Mouse (Mus musculus) adrenal gland, postnatal 10 days (tissue): Measurements from ENCODE around the gene Snx27. TPM values are rescaled to one million over a fixed set of nuclear protein-coding genes. Genes with fewer than 3 reads are reported as not detected.
A peak's percentile ranks its signal among the peaks of the same experiment; 100 is the strongest.

Experiments used
- DNase-seq: peaks from one replicate; pipeline ENCODE4 v3.0.0; 2021; ENCODE audit warnings: mixed read lengths
- long read RNA-seq, 2 experiments: library from polyadenylated mRNA; stranded (forward); transcript quantifications; one replicate each; pipeline ENCODE4 v2.0.0; 2021
- total RNA-seq, 2 experiments: library from RNA; stranded (reverse); gene quantifications; 2 replicates each; pipeline ENCODE4 v1.2.3; 2021

The Snx27 gene
- total RNA-seq: 10 to 100 TPM; 33.0 to 36.1 TPM
- long read RNA-seq, experiment 1, full-length matches to known transcripts: 28 of 33 reads
- long read RNA-seq, experiment 1, partial matches to known transcripts: 2 of 33 reads
- long read RNA-seq, experiment 1, other reads (novel, unspliced or antisense): 3 of 33 reads
- long read RNA-seq, experiment 2, partial matches to known transcripts: 0 of 8 reads
- long read RNA-seq, experiment 2, other reads (novel, unspliced or antisense): 6 of 8 reads

DNA sequence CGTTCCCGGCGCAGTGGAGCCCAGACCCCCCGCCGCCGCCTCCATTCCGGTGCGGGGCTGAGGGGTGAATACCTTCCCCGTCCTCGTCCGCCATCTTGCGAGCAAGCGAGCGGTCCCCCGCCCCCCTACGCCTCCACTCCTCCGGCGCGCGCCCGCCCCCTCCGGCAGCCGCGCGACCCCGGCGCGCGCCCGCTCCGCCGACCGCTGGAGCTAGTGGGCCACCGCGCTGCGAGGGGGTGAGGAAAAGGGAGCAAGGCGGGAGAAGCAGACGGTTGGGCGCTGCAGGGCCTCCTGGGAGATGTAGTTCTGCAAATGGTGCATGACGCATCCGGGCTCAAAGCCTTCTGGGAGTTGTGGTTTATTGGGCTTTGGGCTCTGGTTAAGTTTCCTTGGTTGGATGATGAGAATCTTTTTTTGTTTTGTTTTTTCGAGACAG is at the start of gene Snx27:
TSS of gene Snx27 (minus strand) at position 261 of the 436 bp plus-strand sequence.
- DNase-seq: peak; percentile 90

DNA sequence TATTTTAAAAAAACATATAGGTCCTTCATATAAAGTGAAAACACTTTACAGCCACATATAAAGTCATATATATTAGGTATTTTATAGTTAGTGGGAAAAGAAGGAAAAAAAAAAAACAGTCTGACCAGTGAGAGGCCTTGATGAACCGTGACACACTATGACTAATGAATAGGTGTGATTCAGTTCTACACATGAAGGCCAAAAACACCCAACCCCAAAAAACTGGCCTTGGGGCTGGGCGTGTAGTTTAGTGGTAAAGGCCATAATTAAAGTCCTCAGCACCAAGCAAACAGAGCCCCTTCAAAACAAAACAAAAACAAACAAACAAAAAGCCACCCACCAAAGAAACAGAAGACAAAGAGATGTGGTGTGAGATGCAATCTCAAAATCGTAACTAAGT is 47.4 kb upstream of the Snx27 start:
- DNase-seq: no peak

DNA sequence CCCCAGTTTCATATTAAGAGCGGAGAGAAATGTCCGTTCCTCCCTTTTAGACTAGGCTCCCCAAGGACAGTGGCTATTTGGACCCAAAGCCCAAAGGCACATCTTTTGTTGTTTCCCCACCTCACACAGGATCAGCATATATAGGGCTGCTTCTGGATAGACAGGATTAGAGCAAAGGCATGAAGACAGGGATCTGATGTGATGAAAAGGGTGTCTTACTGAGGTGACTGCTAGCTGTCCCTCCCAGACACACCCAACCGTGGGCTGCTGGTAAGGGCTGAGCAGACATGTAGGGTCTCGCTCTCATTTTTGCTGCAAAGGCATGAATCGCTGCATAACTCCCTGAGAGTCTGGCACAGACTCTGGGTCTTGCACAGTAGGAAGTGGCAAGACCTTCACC is 46.2 kb upstream of the Snx27 start:
- DNase-seq: no peak

DNA sequence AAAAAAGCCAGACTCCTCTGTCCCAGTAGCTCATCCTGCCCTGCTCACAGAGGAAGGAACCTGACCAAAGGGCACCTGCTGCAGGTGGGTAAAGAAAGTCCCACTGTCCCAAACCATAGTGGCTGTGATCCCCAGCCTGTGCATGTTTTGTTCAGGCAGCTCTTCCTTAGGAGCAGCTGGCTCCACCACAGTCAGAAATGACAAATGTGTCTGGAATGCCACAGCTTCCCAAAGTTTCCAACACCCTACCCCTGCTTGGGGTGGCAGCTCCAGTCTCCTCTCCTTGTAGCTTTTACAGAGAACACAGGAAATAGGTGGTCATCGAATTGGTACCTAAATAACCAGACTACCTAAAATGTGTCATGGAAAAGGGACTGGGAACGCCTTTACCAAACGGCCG is 41.8 kb upstream of the Snx27 start:
- DNase-seq: no peak

DNA sequence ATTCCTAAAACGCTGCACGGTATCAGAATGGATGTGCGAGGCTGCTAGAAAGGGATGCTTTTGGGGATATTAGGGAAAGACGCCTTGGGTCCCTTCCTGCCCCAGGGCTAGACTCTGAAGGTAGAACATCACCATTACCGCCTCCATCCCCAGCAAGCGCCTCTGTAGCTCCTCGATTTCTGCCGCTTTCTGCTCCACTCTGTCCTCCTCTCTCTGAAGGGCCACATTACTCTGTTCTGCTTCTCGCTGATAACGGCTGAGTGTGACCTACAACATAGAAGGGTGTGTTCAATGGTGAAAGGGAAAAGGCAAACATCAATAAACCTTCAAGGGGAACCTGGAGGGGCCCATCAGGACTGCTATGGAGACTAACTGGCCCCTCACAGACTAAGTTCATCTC is 40.0 kb upstream of the Snx27 start:
- DNase-seq: no peak

DNA sequence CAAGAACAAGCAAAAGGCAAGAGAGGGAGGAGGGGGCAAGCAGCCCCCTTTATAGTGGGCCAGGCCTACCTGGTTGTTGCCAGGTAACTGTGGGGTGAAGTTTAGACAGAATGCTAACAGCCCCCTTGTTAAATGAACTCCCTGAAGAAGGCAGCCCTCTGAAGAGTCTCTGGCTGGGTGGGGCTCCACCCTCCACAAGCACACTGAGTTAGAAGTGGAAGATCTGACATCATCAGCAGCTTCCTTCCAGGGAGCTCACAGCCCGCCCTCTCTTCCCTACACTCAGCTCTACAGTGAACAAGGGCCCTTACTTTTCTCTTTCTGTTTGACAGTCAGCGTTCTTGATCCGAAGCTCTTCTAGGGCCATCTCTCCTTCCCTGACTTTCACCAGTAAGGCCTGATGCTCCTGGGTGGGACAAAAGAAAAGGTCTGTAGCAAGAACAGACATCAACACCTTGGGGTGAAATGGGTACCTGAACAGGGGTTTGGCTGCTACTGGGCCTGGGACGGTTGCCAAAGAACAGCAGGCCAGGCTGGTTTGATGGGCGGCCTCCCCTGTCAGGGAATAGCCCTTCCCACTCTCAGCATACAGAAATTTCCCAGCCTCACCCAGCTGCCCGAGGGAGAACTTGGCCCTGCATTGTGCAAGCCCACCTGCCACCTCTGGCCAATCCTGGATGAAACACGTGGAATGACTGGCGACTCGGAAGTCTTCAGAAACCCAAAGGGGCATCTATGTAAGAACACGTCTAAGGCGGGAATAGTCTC is 39.4 kb upstream of the Snx27 start:
- DNase-seq: no peak

DNA sequence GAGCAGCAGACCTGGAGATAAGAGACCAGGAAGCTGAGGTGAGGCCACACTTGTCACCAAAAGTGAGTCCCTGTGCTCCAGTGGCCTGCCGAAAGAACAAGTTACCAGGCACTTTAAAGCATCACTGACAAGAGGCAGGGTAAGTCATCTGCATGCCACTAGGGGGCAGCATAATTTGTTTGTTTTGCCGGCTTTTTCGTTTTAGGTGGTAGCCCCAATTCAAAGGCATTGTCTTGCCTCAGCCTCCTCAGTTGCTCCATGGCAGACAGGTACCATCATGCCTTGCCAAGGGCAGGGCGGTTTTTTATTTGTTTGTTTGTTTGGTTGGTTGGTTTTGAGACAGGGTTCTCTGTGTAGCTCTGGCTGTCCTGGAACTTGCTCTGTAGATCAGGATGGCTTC is 34.2 kb upstream of the Snx27 start:
- DNase-seq: peak; percentile 56

DNA sequence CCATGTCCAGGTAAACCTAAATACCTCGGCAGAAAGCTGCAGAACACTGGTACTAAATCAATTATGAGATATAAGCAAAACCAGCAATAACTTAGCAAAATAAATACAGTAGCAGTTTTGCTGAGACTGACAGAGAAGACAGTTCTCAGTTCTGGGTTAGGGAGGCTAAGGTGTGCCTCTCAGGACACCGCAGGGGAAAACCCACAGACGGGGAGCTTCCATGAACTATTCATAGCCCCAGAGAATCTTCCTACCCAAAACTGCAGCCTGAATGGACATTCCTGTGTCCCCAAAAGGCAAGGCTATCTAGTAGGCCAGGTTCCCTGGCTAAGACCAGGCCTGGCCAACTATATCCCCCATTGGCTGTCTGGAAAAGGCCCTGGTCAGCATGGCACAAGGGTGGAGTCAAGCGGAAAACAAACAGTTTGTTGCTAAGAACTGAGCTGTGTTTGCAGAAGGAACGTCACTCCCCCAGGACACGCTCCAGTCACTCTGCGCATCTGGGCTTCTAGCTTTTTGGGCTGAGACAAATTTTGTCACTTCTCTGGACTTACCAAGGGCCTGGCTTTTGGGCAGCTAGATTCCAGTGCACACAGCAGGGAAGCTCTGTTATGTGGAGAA is 30.9 kb upstream of the Snx27 start:
- DNase-seq: no peak

DNA sequence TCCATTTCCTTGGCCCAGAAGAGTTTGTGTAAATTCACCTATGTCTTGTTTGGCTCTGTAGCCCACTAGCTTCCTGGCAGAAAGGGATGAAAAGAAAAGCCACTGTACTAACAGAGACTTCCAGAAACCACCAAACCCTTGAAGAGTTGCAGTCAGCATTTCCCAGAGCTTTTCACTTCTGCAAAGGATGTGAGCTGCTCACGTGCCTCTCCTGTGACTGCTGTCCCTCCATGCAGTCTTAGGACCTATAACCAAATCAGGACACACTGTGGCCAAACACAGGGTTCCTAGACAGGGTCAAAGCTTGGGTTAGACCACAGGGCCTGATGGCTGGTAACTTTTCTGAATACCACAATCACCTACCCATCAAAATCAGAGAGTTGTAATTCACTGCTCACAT is 29.8 kb upstream of the Snx27 start:
- no peak for DNase-seq

DNA sequence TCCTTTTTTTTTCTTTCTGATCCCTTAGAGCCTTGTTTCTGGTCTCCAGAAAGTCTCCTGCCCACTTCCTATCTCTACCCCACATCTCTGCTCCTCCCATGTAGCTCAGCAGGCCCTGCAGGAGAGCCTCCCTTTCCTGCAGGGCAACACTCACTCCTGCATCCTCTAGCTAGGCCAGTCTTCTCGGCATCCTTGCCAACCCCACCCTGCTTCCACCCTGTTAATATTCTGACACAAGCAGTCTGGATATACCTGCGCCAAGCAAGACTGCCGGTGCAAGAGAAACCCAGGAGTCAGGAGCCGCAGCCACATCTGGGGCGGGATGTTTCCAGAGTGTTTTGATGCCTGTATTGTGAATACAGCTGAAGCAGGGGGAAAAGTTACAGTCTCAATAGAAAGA is 29.3 kb upstream of the Snx27 start:
- no peak for DNase-seq

DNA sequence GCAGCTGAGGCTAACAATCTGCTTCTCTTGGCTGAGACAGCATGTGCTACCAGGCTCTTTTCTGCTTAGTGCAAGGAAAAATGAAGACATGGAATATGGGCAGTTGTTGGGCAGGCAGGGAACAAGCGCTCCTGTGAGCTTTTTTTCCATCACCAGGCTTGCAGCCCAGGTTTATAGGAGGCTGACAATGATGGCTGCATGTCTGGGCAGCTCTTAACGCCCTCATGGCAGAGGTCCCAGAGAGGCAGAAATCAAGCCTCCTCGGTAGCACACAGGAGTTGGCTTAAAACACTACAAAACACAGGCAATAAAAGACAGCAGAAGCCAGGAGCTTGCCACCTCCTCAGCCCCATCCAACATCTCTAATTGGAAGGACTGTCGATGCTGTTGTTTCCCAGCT is 28.8 kb upstream of the Snx27 start:
- no peak for DNase-seq

DNA sequence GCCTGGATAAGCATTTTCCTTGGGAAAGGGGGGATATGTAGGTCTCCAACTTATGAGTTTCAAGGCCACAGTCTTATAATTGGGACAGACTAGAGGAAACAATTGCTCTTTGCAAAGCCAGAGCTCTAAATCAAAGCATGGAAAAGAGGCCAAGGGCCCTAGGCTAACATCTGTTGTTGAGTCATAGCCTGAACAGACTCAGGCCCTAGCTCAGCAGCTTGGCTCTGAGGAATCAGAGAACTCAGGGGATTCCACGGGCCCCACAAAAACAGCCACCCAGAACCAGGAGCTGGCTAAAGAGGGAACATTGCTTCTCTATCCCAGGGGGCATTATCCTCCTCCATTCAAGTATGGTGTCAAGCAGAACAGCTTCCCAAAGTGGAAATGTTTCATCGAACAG is 28.1 kb upstream of the Snx27 start:
- DNase-seq: peak; percentile 60

DNA sequence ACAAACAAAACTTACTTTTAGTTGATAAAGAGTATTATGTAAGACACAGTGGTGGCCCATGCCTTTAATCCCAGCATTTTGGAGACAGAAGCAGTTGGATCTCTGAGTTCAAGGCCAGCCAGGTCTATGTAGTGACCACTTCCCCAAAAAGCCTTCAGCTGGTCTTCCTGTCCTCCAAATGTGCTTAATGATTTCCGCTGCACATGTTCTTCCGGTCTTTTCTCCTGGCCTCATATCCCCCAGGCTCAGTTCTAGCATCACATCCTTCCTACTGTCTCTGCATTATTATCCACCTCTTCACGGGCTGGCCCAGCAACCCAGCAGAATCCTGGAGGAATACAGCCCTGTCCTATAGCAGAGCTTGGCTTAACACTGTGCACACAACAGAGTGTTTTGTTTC is 27.1 kb upstream of the Snx27 start:
- no peak for DNase-seq

DNA sequence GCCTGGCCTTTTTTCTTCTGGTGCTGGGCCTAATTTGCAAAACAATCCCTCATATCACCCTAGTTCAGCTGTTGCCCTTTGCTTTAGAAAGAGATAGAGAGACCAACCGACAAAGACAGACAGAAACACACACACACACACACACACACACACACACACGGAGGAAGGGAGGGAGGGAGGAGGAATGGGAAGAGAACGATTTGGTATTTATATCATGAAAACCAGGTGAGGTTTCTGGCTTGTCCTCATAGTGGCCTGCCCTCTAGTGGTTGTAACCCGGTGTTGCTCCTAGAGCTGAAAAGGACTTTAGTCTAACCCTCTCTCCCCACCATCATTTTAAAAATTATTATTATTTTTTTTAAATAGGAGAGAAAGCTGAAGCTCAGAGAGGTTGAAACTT is 19.4 kb upstream of the Snx27 start:
- DNase-seq: peak; percentile 73

DNA sequence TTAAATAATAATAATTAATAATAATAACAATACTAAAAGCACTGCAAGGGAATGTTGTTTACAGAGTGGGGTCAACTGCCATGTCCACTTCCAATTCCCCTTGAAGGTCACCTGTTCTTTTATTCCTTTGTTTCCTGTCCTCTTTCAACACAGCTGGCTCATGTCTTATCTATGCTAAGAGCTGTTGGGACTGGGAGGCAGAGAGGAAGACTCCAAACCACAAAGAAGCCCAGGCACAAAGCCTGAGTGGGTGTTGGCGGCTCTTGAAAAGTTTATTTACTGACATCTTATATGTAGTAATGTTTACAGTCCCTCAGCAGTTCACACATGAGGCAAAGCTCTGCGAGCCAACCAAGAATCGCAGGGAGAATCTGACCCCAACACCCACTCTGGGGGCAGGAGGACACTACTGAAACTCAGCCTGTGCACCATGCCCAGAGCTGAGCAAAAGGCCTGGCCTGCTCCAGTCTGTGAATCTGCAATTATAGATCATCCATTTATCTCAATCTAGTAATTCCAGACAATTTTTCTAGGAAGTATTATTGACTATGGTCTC is 14.8 kb upstream of the Snx27 start:
- no peak for DNase-seq

DNA sequence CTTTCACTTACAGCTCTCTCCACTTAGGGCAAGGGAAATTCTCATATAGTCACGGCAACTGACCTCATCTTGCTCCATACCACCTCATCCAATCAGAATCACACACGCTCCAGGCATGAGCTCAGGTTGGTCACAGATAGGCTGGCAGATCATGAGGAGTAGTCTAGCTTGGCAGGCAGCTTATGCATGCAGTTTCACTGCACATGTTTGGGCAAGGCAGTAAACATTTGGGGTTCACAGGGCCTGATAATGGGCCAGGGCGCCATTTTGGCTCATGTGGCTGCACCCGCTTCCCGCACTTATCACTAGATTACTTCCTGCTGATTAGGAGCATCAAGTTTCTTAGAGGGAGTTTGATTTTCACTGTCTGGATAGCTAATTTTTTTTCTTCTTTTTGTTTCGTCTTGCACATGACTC is 13.4 kb upstream of the Snx27 start:
- DNase-seq: no peak

DNA sequence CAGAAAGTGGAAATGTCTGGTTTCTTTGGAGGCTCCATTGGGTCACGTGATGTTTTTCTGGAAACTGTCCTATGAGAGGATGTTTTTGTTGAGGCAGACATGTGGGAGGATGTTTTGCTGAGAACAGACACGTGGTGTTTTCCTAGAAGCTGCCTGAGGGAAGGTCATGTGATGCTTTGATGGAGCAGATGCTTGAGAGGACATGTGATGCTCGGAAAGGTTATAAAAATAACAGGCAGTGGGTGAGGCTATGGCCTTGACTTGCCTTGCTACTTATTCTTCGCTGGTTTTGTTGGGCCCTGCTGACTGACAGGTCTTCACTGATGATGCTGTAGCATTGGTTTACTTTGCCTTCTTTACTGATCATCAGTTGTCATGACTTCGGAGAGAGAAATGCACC is 8.6 kb upstream of the Snx27 start:
- DNase-seq: no peak

DNA sequence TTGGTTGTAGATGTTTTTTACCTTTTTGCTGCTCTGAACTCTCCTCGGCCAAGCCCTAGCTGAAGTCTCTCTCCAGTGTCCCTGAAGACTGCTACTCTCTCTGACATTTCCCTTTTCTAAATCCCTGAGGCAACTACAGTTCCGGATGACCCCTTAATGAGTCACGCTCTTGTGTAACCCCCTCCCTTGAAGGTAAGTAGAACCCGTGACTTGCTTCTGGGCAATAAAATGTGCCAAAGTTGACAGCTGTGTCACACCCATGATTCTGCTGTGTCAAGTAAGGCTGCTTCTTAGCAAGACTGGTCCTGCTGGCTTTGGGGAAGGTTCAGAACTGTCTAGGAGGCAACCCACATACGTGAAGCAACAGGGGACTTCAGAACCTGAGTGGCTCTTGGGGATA is 5.4 kb upstream of the Snx27 start:
- peak; percentile 20 for DNase-seq

DNA sequence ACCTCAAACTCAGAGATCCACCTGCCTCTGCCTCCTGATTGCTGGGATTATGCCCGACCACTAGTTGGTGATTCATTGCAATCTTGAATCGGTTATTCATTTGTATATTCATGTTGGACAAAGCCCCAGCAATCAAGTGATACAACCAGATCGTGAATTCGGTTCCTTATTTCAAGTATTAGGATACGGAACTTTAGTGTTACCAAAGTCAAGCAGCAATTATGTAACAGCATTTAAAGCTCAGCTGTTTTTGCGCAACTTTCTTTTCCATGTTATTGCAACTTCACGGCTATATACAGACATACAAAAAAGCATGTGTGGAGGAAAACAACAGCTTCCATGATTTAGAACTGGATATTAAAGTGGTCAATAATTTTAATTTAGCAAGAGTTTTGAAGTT is 428 bp upstream of the Snx27 start:
- DNase-seq: no peak

DNA sequence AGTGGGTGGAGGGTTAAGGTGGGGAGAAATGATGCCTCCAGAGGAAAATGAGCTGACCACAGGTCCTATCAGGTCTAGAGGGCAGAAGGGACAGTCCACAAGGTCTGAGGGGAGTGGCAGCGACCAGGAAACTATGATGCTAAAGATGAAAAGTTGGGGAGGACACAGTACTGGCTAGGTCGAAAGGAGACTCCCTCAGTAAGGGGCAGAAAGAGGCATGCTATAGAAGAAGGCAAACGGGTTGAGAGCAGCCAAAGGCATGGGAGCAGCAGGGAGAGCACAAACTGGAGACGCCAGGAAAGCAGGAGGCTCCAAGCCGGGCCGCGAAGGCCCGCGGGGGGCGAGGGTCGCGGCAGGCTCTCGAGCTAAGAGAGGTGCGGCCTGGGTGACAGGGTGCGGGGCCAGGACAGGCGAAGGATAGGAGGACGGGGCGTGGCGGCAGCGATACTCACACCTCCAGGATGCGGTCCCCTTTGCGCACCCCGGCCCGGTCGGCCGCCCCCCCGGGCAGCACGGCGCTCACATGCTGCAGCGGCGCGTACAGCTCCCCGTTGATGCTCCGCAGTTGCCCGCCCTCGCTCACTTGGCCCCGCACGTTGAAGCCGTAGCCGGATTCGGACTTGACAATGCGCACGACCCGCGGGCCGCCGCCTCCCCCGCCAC is 592 bp downstream of the Snx27 start:
- no peak for DNase-seq

DNA sequence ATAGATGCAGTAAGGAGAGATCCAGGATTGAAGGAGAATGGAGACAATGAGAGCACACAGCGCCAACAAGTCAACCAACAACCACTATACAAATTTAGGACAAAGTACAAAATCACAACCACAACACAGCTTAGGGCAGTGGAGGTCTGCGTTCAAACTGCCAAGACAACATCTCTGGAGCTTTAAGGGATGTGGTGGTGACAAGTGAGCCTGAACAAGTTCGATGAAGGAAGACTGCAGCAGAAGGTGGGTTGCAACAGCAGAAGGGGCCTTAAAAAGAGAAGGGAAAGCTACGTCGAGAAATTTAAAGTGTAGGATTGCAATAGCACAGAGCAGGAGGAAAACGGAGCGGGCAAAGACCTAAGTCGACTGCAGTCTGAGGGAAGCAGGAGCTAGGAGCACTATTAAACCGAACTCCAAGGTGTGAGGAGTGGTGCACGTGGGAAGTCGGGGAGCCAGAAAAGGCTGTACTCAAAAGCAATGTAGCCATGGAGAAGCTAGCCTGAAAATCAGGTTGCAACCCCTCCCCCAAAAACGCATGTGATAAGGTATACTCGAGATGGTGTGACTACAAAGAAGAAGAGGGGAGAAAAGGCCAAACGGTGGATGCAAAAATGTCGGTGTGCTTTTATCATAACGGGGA is 1.3 kb downstream of the Snx27 start:
- peak; percentile 12 for DNase-seq

DNA sequence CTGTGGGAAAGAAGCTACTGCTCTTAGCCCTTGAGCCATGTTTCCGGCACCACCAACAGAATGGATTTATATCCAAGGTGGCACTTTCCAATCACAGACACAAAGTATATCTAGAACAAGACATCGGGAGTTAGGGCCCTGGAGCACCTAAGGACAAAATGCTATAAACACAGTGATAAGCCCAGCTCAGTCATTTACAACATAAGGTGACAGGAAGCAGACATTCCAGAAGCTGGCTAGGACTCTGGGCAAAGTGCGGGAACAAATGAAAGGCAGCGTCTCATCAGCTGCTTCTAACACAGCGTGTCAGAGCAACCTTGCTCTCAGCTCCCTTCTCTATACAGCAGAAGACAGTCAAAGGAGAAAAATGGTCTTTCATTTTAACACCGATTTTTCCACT is 8.0 kb downstream of the Snx27 start:
- DNase-seq: no peak
